Mouse (Mus musculus) midbrain, embryonic 16.5 days (tissue): Measurements from ENCODE around the gene Arid1b. TPM values are rescaled to one million over a fixed set of nuclear protein-coding genes. Genes with fewer than 3 reads are reported as not detected.
A peak's percentile ranks its signal among the peaks of the same experiment; 100 is the strongest.

Experiments
- ATAC-seq: fragments of 200-750 bp; cut with Nextera tagmentation; 2 replicates; pipeline ENCODE4 v1.8.0; 2017; ENCODE audit warnings: moderate TSS enrichment
- H3K27ac ChIP-seq: fragments of 300-500 bp; sonication (generic); 2 replicates; pipeline ENCODE4 v1.5.1; 2014; ENCODE audit warnings: mild to moderate bottlenecking, low read length, mixed read lengths
- H3K27me3 ChIP-seq: fragments of 300-500 bp; sonication (generic); 2 replicates; pipeline ENCODE4 v1.6.1; 2014; ENCODE audit warnings: low read depth, low read length, mixed read lengths; ENCODE audit not compliant: control insufficient read depth, insufficient read depth
- H3K36me3 ChIP-seq: fragments of 300-500 bp; sonication (generic); 2 replicates; pipeline ENCODE4 v1.6.1; 2014; ENCODE audit warnings: mild to moderate bottlenecking, low read length, moderate library complexity, mixed read lengths; ENCODE audit not compliant: control insufficient read depth, insufficient read depth
- H3K4me1 ChIP-seq: fragments of 300-500 bp; sonication (generic); 2 replicates; pipeline ENCODE4 v1.6.1; 2014; ENCODE audit warnings: mild to moderate bottlenecking, low read length, mixed read lengths; ENCODE audit not compliant: control insufficient read depth, insufficient read depth
- H3K4me2 ChIP-seq: fragments of 300-500 bp; sonication (generic); 2 replicates; pipeline ENCODE4 v1.6.1; 2014; ENCODE audit warnings: mild to moderate bottlenecking, low read length, mixed read lengths
- H3K4me3 ChIP-seq: fragments of 300-500 bp; sonication (generic); 2 replicates; pipeline ENCODE4 v1.5.1; 2014; ENCODE audit warnings: low read depth, mild to moderate bottlenecking, low read length, moderate library complexity, mixed read lengths
- H3K9ac ChIP-seq: fragments of 300-500 bp; sonication (generic); 2 replicates; pipeline ENCODE4 v1.6.1; 2014; ENCODE audit warnings: low read depth, low read length, mixed read lengths
- H3K9me3 ChIP-seq: fragments of 300-500 bp; sonication (generic); replicated peaks from 2 replicates; pipeline ENCODE4 v1.6.1; 2014; ENCODE audit warnings: mild to moderate bottlenecking, low read length, mixed read lengths; ENCODE audit not compliant: control insufficient read depth, poor library complexity, severe bottlenecking
- WGBS: fragments of 180-500 bp; shearing (Covaris S2); extraction: QIAGEN DNeasy Blood & Tissue Kit; methylation state at CpG from one replicate; pipeline ENCODE4 v1.1.7; 2014; 5-methylcytosine and 5-hydroxymethylcytosine counted together
- polyA plus RNA-seq: library from polyadenylated mRNA; unstranded; fragments of >200 nt; fragmentation: Nextera tagmentation; extraction: Ambion mirVana; gene quantifications from 2 replicates; pipeline ENCODE4 v1.2.1, GENCODE M21; 2015

Gene Arid1b
- polyA plus RNA-seq, 1 experiment from 2014 or later = 13.1 TPM

GRCm38 (mm10) chr17:5244526-5244925 lies 250.4 kb downstream of the Arid1b start:
- Histone ChIP-seq H3K4me2 (no peak overlapping the region), H3K27me3 (no peaks in the 10 kb centered on the region)

GRCm38 (mm10) chr17:5246688-5247087 lies 252.6 kb downstream of the Arid1b start:
- Histone ChIP-seq H3K9ac (no peak overlapping the region), H3K4me2 (no peak overlapping the region), H3K27me3 (no peaks in the 10 kb centered on the region), H3K4me3 (no peak overlapping the region), H3K36me3 (no peaks in the 10 kb centered on the region), H3K4me1 (peaks cover 10% of the 10 kb centered on the region), H3K27ac (no peak overlapping the region), H3K9me3 (no peaks in the 10 kb centered on the region)
- no peak for ATAC-seq
- 76% methylated on average over 11 of the region's 11 CpGs for WGBS

More at GRCm38 (mm10) chr17:5244526-5244925, 250.4 kb downstream of the Arid1b start:
- Histone ChIP-seq H3K4me3 (no peak overlapping the region), H3K9me3 (no peaks in the 10 kb centered on the region), H3K4me1 (peaks cover 10% of the 10 kb centered on the region), H3K27ac (no peak overlapping the region), H3K9ac (no peak overlapping the region), H3K36me3 (no peaks in the 10 kb centered on the region)
- no peak for ATAC-seq
- 68% methylated on average over 2 of the region's 2 CpGs for WGBS

- Histone ChIP-seq H3K9me3 (no peaks in the 10 kb centered on the region), H3K4me2 (no peak overlapping the region), H3K4me1 (peaks cover 11% of the 10 kb centered on the region), H3K9ac (no peak overlapping the region), H3K36me3 (no peaks in the 10 kb centered on the region), H3K4me3 (no peak overlapping the region), H3K27me3 (no peaks in the 10 kb centered on the region), H3K27ac (no peak overlapping the region)
- 97% methylated on average over 7 of the region's 7 CpGs for WGBS
- no peak for ATAC-seq
Measured at GRCm38 (mm10) chr17:5247247-5247646, 253.1 kb downstream of the Arid1b start.

- 95% methylated on average over 15 of the region's 15 CpGs for WGBS
- Histone ChIP-seq H3K4me1 (peaks cover 11% of the 10 kb centered on the region), H3K27me3 (no peaks in the 10 kb centered on the region), H3K9me3 (no peaks in the 10 kb centered on the region), H3K27ac (no peak overlapping the region), H3K4me3 (no peak overlapping the region), H3K36me3 (no peaks in the 10 kb centered on the region), H3K9ac (no peak overlapping the region), H3K4me2 (no peak overlapping the region)
- no peak for ATAC-seq
Measured at GRCm38 (mm10) chr17:5247737-5248136, 253.6 kb downstream of the Arid1b start.

GRCm38 (mm10) chr17:5248957-5249656 lies 255.0 kb downstream of the Arid1b start:
- no peaks in the 10 kb centered on the region for H3K9me3 ChIP-seq
- no peak overlapping the region for H3K4me2 ChIP-seq
- H3K27ac ChIP-seq = no peak overlapping the region
- 70% methylated on average over 17 of the region's 17 CpGs for WGBS
- no peaks in the 10 kb centered on the region for H3K27me3 ChIP-seq
- H3K9ac ChIP-seq = no peak overlapping the region
- H3K4me3 ChIP-seq = no peak overlapping the region
- ATAC-seq = no peak
- H3K36me3 ChIP-seq = no peaks in the 10 kb centered on the region
- peaks cover 11% of the 10 kb centered on the region for H3K4me1 ChIP-seq

GRCm38 (mm10) chr17:5249681-5250180 lies 255.6 kb downstream of the Arid1b start:
- 80% methylated on average over 9 of the region's 9 CpGs for whole genome bisulfite sequencing
- no peaks in the 10 kb centered on the region for H3K9me3 ChIP-seq
- H3K27me3 ChIP-seq = no peaks in the 10 kb centered on the region
- no peak overlapping the region for H3K27ac ChIP-seq
- H3K36me3 ChIP-seq = no peaks in the 10 kb centered on the region
- H3K4me2 ChIP-seq = no peak overlapping the region
- no peak overlapping the region for H3K9ac ChIP-seq
- H3K4me1 ChIP-seq = peaks cover 13% of the 10 kb centered on the region
- ATAC-seq = no peak
- H3K4me3 ChIP-seq = no peak overlapping the region

GRCm38 (mm10) chr17:5252436-5252835 lies 258.3 kb downstream of the Arid1b start:
- H3K4me3 ChIP-seq = no peak overlapping the region
- no peak overlapping the region for H3K9ac ChIP-seq
- H3K4me1 ChIP-seq = peaks cover 23% of the 10 kb centered on the region
- no peaks in the 10 kb centered on the region for H3K27me3 ChIP-seq
- 28% methylated on average over 3 of the region's 3 CpGs for WGBS
- no peak overlapping the region for H3K27ac ChIP-seq
- H3K9me3 ChIP-seq = no peaks in the 10 kb centered on the region
- ATAC-seq = no peak
- H3K36me3 ChIP-seq = no peaks in the 10 kb centered on the region
- H3K4me2 ChIP-seq = no peak overlapping the region

GRCm38 (mm10) chr17:5254717-5255617 lies 260.8 kb downstream of the Arid1b start:
- Histone ChIP-seq H3K4me3 (no peak overlapping the region), H3K4me2 (no peak overlapping the region), H3K9ac (0 out of 2 replicates have a peak overlapping the region, but pooled peaks have one; percentile 24), H3K36me3 (no peaks in the 10 kb centered on the region), H3K4me1 (peaks cover 20% of the 10 kb centered on the region), H3K27ac (0 out of 2 replicates have a peak overlapping the region, but pooled peaks have one; percentile 34), H3K9me3 (no peaks in the 10 kb centered on the region), H3K27me3 (no peaks in the 10 kb centered on the region)
- ATAC-seq = no peak
- 36% methylated on average over 16 of the region's 16 CpGs for WGBS

GRCm38 (mm10) chr17:5255618-5255933 lies 261.4 kb downstream of the Arid1b start:
- 74% methylated on average over 2 of the region's 2 CpGs for WGBS
- H3K27ac ChIP-seq = no peak overlapping the region
- no peak for ATAC-seq

More at GRCm38 (mm10) chr17:5255618-5255933, 261.4 kb downstream of the Arid1b start:
- H3K9ac ChIP-seq = no peak overlapping the region
- H3K27me3 ChIP-seq = no peaks in the 10 kb centered on the region
- H3K4me3 ChIP-seq = no peak overlapping the region
- peaks cover 20% of the 10 kb centered on the region for H3K4me1 ChIP-seq
- H3K36me3 ChIP-seq = no peaks in the 10 kb centered on the region
- H3K9me3 ChIP-seq = no peaks in the 10 kb centered on the region
- no peak overlapping the region for H3K4me2 ChIP-seq
